Mouse (Mus musculus) limb, embryonic 14.5 days (tissue): ENCODE measurements around the gene Arl15. TPM values are rescaled to one million over a fixed set of nuclear protein-coding genes. Genes with fewer than 3 reads are reported as not detected.

Experiments
- ATAC-seq: fragments of 200-750 bp; cut with Nextera tagmentation; 2 replicates; pipeline ENCODE4 v1.8.0; 2017; ENCODE audit warnings: low read depth, moderate number of reproducible peaks, moderate TSS enrichment; ENCODE audit not compliant: low FRiP score
- DNase-seq: peaks from one replicate; pipeline ENCODE4 v3.0.0-alpha.2; 2015; ENCODE audit warnings: low spot score
- H3K27ac ChIP-seq: fragments of 300-500 bp; sonication (generic); replicated peaks from 2 replicates; pipeline ENCODE4 v1.5.1; 2014; ENCODE audit warnings: low read depth, mild to moderate bottlenecking, low read length, moderate library complexity, mixed read lengths
- H3K27me3 ChIP-seq: fragments of 300-500 bp; sonication (generic); 2 replicates; pipeline ENCODE4 v1.6.1; 2014; ENCODE audit warnings: low read length, mixed read lengths; ENCODE audit not compliant: control insufficient read depth, insufficient read depth
- H3K36me3 ChIP-seq: fragments of 300-500 bp; sonication (generic); 2 replicates; pipeline ENCODE4 v1.6.1; 2014; ENCODE audit warnings: mild to moderate bottlenecking, low read length, moderate library complexity, mixed read lengths; ENCODE audit not compliant: control insufficient read depth, insufficient read depth
- H3K4me1 ChIP-seq: fragments of 300-500 bp; sonication (generic); 2 replicates; pipeline ENCODE4 v1.6.1; 2014; ENCODE audit warnings: antibody characterized with exemption, low read length, mixed read lengths; ENCODE audit not compliant: control insufficient read depth, insufficient read depth
- H3K4me2 ChIP-seq: fragments of 300-500 bp; sonication (generic); replicated peaks from 2 replicates; pipeline ENCODE4 v1.6.1; 2014; ENCODE audit warnings: low read depth, mild to moderate bottlenecking, low read length, moderate library complexity; ENCODE audit not compliant: severe bottlenecking
- H3K4me3 ChIP-seq: fragments of 300-500 bp; sonication (generic); replicated peaks from 2 replicates; pipeline ENCODE4 v1.5.1; 2014; ENCODE audit warnings: low read length
- H3K9ac ChIP-seq: fragments of 300-500 bp; sonication (generic); 2 replicates; pipeline ENCODE4 v1.6.1; 2014; ENCODE audit warnings: mild to moderate bottlenecking, low read depth, low read length, moderate library complexity; ENCODE audit not compliant: severe bottlenecking
- H3K9me3 ChIP-seq: fragments of 300-500 bp; sonication (generic); 2 replicates; pipeline ENCODE4 v1.6.1; 2016; ENCODE audit warnings: low read length; ENCODE audit not compliant: control insufficient read depth
- POLR2A ChIP-seq: fragments of 200-500 bp; IDR thresholded peaks from 2 replicates; pipeline ENCODE4 v1.8.0; 2012; ENCODE audit warnings: inconsistent platforms, mild to moderate bottlenecking, moderate library complexity, borderline replicate concordance; ENCODE audit not compliant: insufficient read depth, insufficient read length; ENCODE audit errors: extremely low read depth
- WGBS: fragments of 180-500 bp; shearing (Covaris S2); extraction: QIAGEN DNeasy Blood & Tissue Kit; methylation state at CpG from one replicate; pipeline ENCODE4 v1.1.7; 2014; 5-methylcytosine and 5-hydroxymethylcytosine counted together
- polyA plus RNA-seq, 2 experiments: library from polyadenylated mRNA; depleted of rRNA in 1 of 2; stranded (reverse) in 1 of 2; unstranded in 1 of 2; fragments of >200 nt; fragmentation: Nextera tagmentation in 1 of 2; extraction: Ambion mirVana in 1 of 2; gene quantifications; 2 replicates each; pipeline versions ENCODE4 v1.2.1 to v1.2.3; 2012 to 2014

The Arl15 gene
- polyA plus RNA-seq, 2 experiments = 10.1 to 10.7 TPM

DNA sequence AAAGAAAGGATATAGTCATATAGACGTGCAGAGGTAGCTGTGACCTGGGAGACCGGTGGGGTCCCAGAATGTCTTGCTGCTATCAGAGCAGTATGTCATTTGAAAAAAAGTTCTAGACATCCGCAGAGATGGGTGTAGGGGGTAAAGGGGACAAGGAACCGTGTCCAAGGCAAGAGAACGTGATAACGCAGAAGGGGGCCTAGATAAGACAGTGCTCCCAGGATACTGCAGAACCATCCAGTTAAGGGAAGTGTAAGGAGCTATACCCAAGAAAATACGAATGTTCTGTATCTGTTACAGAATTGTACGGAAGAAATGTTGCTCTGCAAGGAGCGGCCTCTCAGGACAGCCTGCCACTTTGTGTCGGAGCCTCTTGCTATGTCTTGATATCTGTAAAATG lies 144.8 kb downstream of the Arl15 start:
- no peaks in the 10 kb centered on the region for H3K36me3 ChIP-seq
- 0 out of 2 replicates have a peak, but pooled peaks cover 4% of the 10 kb centered on the region for H3K4me1 ChIP-seq
- TF ChIP-seq POLR2A = no peak
- H3K27me3 ChIP-seq = no peaks in the 10 kb centered on the region
- no peak overlapping the region for H3K4me3 ChIP-seq
- H3K9ac ChIP-seq = no peak overlapping the region
- no peak for DNase-seq
- no peak overlapping the region for H3K27ac ChIP-seq
- H3K9me3 ChIP-seq = no peaks in the 10 kb centered on the region
- no peak for ATAC-seq
- WGBS = 83% methylated on average over 10 of the region's 10 CpGs
- H3K4me2 ChIP-seq = no peak overlapping the region

DNA sequence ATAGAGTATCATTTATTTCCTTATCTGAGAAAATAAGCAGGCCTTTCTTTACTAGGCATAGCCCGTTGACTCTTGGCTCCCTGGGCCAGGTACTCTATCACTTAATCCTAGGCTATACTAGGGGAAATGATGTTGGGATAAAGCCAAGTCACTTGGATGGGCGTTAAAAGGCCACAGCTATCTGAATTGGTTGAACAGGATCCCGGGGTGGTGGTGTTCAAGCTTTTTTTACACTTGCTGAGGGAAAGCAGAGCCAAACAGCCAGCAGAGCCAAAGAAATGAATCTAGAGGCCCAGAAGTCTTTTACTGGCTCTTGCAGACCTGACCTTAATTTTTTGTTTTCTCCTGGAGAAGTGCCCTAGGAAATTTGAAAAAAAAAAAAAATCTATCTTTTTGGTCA lies 145.4 kb downstream of the Arl15 start:
- no peak for TF ChIP-seq POLR2A
- no peak overlapping the region for H3K27ac ChIP-seq
- no peak overlapping the region for H3K4me2 ChIP-seq
- ATAC-seq (no peak), DNase-seq (peak; percentile 65)
- 53% methylated on average over 3 of the region's 3 CpGs for WGBS
- 0 out of 2 replicates have a peak, but pooled peaks cover 4% of the 10 kb centered on the region for H3K4me1 ChIP-seq
- H3K36me3 ChIP-seq = no peaks in the 10 kb centered on the region
- no peaks in the 10 kb centered on the region for H3K9me3 ChIP-seq
- no peak overlapping the region for H3K4me3 ChIP-seq
- H3K27me3 ChIP-seq = no peaks in the 10 kb centered on the region
- H3K9ac ChIP-seq = no peak overlapping the region

DNA sequence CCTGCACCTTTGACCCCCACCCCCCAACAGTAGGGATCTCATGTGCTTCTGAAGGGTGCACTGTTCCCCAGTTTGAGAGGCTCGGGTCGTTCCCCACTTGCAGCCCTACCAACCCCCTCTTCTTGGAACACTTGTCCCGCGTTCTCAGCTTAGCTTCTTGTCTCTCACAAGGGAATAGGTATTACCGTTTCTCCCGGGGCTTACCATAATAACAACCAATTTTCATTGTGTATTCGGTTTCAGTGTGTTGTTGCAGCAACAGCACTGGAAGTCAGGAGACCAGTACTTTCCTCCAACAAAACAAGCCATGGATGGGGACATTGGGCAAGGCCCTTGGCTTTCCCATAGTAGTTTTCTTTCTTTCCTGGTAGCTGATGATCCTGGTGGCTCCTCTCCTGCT lies 145.8 kb downstream of the Arl15 start:
- Histone ChIP-seq H3K4me2 (no peak overlapping the region), H3K36me3 (no peaks in the 10 kb centered on the region), H3K4me3 (no peak overlapping the region), H3K27me3 (no peaks in the 10 kb centered on the region), H3K27ac (no peak overlapping the region), H3K9me3 (no peaks in the 10 kb centered on the region), H3K9ac (no peak overlapping the region), H3K4me1 (0 out of 2 replicates have a peak, but pooled peaks cover 4% of the 10 kb centered on the region)
- ATAC-seq = no peak
- no peak for TF ChIP-seq POLR2A
- 83% methylated on average over 7 of the region's 7 CpGs for WGBS
- no peak for DNase-seq

DNA sequence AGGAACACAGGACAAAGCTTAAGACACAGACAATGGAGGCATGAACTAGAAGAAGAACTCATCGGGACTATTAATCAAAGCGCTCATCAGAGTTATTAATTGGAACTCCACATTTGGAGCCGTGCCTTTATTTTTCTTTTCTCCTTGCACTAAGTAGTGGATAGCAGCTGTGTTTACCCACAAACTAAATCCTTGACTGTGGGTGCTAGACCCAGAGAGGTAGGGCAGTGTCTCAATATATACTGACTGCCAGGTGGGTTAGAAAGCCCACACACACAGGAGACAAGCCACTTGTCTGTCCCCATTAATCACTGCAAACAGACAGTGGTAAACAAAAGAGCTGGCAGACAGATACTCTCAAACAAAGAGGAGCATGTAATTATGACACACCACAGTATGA lies 147.6 kb downstream of the Arl15 start:
- H3K9ac ChIP-seq = no peak overlapping the region
- no peaks in the 10 kb centered on the region for H3K9me3 ChIP-seq
- no peak for TF ChIP-seq POLR2A
- no peak overlapping the region for H3K27ac ChIP-seq
- ATAC-seq (no peak), DNase-seq (no peak)
- H3K27me3 ChIP-seq = no peaks in the 10 kb centered on the region
- no peaks in the 10 kb centered on the region for H3K36me3 ChIP-seq
- H3K4me1 ChIP-seq = 0 out of 2 replicates have a peak, but pooled peaks cover 4% of the 10 kb centered on the region
- 91% methylated on average over 3 of the region's 3 CpGs for WGBS
- H3K4me3 ChIP-seq = no peak overlapping the region
- H3K4me2 ChIP-seq = no peak overlapping the region

DNA sequence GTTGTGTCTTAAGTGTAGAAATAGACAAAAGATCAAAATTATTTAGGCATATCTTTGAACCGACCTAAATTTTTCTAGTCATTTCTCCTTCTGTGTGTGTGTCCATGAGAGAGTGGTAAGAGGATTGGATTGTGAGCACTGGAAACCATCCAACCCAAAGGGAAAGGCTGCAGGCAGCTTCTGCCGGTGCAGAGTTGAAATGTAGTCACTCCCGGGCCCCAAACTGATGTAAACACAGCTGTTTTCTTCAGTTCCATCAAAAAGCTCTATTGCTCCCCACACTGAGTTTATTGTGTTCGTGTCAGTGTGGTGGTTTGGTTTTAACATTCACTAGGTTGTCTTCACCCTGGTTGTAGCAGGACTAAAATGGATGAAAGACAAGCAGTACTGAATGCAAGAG lies 153.2 kb downstream of the Arl15 start:
- H3K27ac ChIP-seq = no peak overlapping the region
- ATAC-seq (no peak), DNase-seq (peak; percentile 50)
- TF ChIP-seq POLR2A = no peak
- no peaks in the 10 kb centered on the region for H3K27me3 ChIP-seq
- H3K9me3 ChIP-seq = no peaks in the 10 kb centered on the region
- no peak overlapping the region for H3K4me3 ChIP-seq
- no peak overlapping the region for H3K9ac ChIP-seq
- no peaks in the 10 kb centered on the region for H3K36me3 ChIP-seq
- WGBS = 57% methylated on average over 4 of the region's 4 CpGs
- peaks cover 14% of the 10 kb centered on the region for H3K4me1 ChIP-seq
- no peak overlapping the region for H3K4me2 ChIP-seq

DNA sequence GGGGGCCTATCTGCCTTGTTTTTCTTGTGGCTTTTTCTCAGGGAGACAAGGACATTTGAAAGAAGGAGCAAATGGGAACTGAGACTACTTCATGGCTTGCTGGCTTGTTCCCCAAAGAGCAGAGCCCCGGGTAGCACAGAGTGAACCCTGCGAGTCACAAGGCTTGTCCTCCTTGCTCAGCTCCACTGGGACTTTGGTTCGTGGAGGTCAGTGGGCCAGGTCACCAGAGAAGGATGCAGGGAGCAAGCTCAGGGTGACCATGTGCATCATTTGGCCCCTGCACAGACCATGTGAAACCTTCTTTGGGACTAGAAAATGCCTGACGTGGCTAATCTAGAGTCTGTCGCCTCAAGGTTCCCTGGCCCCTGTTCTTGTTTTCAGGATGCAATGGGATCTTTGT lies 155.4 kb downstream of the Arl15 start:
- 66% methylated on average over 5 of the region's 5 CpGs for WGBS
- H3K27ac ChIP-seq = no peak overlapping the region
- no peak for DNase-seq

More for the DNA sequence above, 155.4 kb downstream of the Arl15 start:
- Histone ChIP-seq H3K36me3 (no peaks in the 10 kb centered on the region), H3K4me2 (no peak overlapping the region), H3K9ac (no peak overlapping the region), H3K4me3 (no peak overlapping the region), H3K9me3 (no peaks in the 10 kb centered on the region), H3K4me1 (peaks cover 15% of the 10 kb centered on the region), H3K27me3 (no peaks in the 10 kb centered on the region)
- ATAC-seq = no peak
- TF ChIP-seq POLR2A = no peak
